9 mouse cellular contexts compared by ENCODE assay signal in genomic region chr1:190034091-190034490, GRCm38 (mm10).
"Had no signal": no experiment of that assay in that cellular context is flagged by ENCODE, and none has a peak within 500 bp of the region (broad histone marks: within the 10 kb centered on the region; RNA-seq: fewer than 3 reads in every experiment).

No protein-coding gene starts in this region.

- H3K4me2 ChIP-seq: kidney, embryonic 15.5 days; limb, embryonic 13.5 days had no signal

- H3K4me1 ChIP-seq: limb, embryonic 13.5 days had no signal

- H3K4me3 ChIP-seq: kidney, embryonic 15.5 days; limb, embryonic 13.5 days had no signal

- H3K27ac ChIP-seq: kidney, embryonic 15.5 days; limb, embryonic 13.5 days; liver, embryonic 14.5 days; stomach, postnatal 0 days had no signal

- H3K9me3 ChIP-seq: kidney, embryonic 15.5 days; limb, embryonic 13.5 days had no signal

- H3K27me3 ChIP-seq: kidney, embryonic 15.5 days; limb, embryonic 13.5 days had no signal

- H3K36me3 ChIP-seq: kidney, embryonic 15.5 days; limb, embryonic 13.5 days had no signal

- H3K9ac ChIP-seq: kidney, embryonic 15.5 days; limb, embryonic 13.5 days; liver, embryonic 14.5 days had no signal

- DNase-seq: kidney, adult 18-20 months; kidney, postnatal 14 days; left cerebral cortex, postnatal 4 days; lung, adult 18-20 months; thymus, postnatal 4 days had no signal
